ENCODE assay signal across 13 mouse cellular contexts in genomic region chr5:20925451-20925850, GRCm38 (mm10).
"Had no signal": no experiment of that assay in that cellular context is flagged by ENCODE, and none has a peak within 500 bp of the region (broad histone marks: within the 10 kb centered on the region; RNA-seq: fewer than 3 reads in every experiment).

No protein-coding gene starts in this region.

- ATAC-seq: lung, postnatal 0 days had no signal

- H3K27ac ChIP-seq: kidney, postnatal 0 days; layer of hippocampus, adult 2 months; liver, embryonic 15.5 days; midbrain, embryonic 13.5 days; neural tube, embryonic 15.5 days had no signal

- H3K4me1 ChIP-seq: midbrain, embryonic 13.5 days had no signal

- H3K4me3 ChIP-seq: layer of hippocampus, adult 2 months; liver, embryonic 15.5 days; midbrain, embryonic 13.5 days; myocyte; neural tube, embryonic 15.5 days had no signal

- DNase-seq: kidney, adult 9 months; kidney, postnatal 36 days; lung, adult 2 months; lung, postnatal 36 days; thymus, adult 18-20 months; thymus, postnatal 14 days had no signal

- H3K27me3 ChIP-seq: liver, embryonic 15.5 days; midbrain, embryonic 13.5 days; neural tube, embryonic 15.5 days had no signal
